Mouse (Mus musculus) gastrocnemius, adult 18-20 months (tissue): Measurements from ENCODE around the gene Cd86. TPM values are rescaled to one million over a fixed set of nuclear protein-coding genes. Genes with fewer than 3 reads are reported as not detected.

Experiments
- DNase-seq: peaks from one replicate; pipeline ENCODE4 v3.0.0; 2021; ENCODE audit warnings: low spot score
- long read RNA-seq, 2 experiments: library from polyadenylated mRNA; stranded (forward); transcript quantifications; one replicate each; pipeline ENCODE4 v2.0.0; 2021
- total RNA-seq, 2 experiments: library from RNA; stranded (reverse); gene quantifications; 2 replicates each; pipeline ENCODE4 v1.2.3; 2021

Gene Cd86
- under 1 TPM; 0.14 to 0.28 TPM for total RNA-seq
- long read RNA-seq, experiment 1, partial matches to known transcripts: 0 of 2 reads
- long read RNA-seq, experiment 1, other reads (novel, unspliced or antisense): 0 of 2 reads
- long read RNA-seq, experiment 2: 0 reads

DNA sequence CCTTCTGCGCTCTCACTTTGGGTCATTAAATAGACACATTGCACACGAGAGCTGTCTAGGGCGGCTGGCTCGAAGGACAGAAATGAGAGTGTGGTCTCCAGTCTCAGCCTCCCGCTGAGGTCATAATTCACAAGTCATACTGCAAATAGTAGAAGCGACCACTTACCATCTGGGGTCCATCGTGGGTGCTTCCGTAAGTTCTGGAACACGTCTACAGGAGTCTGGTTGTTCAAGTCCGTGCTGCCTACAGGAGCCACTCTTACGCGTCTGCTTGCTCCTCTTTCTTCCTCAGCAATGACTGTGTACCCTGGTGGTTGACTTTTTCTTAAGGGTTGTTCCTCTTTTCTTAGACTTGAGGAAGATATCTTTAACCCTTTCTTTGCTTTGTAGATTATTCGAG is at the start of gene Cd86:
Cd86 (minus strand) TSS at position 300 of the 400 bp plus-strand sequence.
- DNase-seq: no peak

DNA sequence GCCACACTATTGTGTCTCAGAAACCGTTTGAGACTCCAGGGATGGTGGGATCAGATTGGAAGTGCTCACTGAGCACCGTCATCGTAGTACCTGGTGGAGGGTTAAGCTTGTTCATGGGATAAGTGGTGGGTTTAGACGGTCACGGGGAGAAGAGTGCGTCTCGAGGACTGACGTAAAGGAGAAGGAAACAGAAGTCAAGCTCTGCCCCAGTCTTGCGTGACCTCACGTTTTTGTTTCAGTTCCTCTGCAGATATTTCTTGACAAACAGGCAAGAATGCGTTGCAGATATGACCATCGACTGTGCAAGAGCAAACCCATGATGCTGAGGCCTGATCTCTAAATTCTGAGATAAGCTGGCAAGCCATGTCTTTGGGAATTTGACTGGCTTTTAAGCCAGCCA is 45.9 kb upstream of the Cd86 start:
- DNase-seq: peak; percentile 9

DNA sequence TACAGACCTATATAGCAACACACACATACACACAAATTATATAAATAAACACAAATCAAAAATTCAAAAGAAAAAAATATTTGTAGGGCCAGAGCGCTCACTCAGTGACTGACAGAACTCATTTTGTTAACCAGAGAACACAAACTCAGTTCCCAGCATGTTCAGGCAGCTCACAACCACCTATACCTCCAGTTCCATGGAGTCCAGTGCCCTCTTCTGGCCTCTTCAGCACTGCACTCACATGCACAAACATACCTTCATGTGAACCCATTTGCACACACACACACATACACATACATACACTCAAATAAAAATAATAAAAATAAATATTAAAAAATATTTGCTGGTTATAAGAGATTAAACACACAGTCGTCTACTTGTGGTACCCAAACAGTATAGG is 44.9 kb upstream of the Cd86 start:
- DNase-seq: no peak

DNA sequence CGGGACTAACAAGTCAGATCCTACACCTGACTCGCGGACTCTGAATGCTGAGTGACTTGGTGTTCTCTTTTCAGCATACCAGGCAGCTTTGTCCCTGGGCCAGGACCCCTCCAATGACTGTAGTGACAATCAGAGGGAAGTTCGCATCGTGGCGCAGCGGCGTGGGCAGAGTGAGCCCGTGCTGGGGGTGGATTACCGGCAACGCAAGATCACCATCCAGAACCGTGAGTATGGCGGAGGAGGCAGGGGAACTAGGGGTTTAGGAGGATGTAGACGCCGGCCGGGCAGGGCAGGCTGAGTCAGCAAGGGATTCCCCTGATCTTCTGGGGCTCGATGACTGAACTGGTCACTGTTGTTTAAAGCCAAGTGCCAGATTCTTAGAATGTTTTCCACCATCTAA is 43.5 kb upstream of the Cd86 start:
- DNase-seq: no peak

DNA sequence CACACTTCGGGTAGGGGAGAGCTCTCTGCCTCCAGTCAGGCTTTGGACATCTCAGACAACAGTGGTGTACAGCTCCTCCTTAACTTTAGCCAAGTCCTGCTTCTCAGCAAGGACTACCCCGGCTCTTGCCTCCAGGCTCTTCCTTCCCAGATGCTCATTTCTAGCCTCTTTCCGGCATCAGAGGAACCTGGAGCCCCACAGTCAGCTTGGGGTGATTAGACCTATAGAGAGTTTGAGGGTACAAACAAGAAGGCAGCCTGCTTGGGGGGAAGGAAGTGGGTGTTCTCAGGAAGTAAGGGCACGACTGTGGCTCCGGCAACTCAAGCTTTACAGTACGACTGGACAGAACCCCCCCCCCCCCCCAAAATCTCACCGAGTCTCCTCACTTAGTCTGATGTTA is 42.9 kb upstream of the Cd86 start:
- DNase-seq: no peak

DNA sequence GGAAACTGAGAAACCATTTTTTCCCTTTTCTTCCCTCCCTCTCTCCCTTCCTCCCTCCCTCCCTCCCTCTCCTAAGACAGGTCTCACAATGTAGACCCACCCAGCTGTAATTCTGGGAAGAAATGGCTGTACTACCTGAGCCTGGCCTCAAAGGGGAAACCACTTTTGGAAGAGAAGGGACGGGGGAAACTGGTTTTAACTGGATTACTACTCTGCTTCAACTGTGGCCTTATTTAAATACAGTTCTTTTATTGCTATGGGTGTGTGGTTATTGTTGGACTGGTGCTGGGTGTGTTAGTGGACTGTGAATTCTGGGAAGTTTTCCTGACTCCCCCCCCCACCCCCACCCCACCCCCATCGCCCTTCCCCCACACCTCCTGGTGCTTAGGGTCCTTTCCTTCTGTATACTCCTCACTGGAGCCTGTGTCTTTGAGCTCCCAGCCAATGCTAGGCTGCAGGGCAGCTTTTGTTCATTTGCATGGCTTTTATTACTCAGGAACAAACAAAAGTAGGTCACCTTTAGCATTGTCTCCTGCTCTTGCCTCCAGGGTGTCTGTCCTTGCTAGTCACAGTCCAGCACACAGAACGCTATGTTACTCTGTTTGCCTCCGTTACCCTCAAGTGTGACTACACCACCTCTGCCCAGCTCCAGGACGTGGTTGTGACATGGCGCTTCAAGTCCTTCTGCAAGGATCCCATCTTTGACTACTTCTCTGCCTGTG is 42.0 kb upstream of the Cd86 start:
- no peak for DNase-seq

DNA sequence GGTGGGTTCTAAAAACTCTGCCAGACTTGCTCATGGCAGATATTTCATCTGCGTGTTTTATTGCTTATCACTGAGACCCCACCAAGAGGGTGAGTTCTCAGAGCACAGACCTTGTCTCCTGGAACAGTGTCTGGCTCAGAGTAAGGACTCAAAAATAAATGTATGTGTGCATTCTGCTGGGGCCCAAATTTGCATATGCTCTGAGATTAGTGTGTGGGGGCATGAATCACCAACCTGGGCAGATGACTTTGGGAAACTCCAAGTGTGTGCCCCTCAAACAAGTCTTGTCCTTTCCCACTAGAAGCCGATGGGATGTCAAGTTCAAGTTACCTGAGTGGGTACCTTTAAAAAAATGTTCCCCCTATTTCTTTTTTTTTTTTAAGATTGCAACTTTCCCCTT is 34.6 kb upstream of the Cd86 start:
- DNase-seq: no peak

DNA sequence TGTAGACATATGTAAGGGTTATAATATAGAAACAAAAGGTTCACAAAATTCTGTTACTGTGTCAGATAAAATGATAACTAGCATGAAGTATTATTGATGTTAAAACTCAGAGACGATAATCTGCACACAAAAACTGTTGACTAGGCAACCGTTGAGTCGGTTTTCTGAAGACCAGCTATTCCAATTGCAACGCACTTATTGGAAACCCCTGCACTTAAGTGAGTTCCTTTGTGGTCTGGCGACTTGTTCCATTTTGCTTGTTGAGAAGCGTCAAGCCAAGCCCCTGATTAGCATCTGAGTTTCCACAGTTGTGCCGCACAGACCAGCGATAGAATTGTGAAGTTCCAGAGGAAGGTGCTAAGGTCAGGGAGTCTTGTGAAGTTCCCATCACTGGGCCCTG is 31.4 kb upstream of the Cd86 start:
- no peak for DNase-seq

DNA sequence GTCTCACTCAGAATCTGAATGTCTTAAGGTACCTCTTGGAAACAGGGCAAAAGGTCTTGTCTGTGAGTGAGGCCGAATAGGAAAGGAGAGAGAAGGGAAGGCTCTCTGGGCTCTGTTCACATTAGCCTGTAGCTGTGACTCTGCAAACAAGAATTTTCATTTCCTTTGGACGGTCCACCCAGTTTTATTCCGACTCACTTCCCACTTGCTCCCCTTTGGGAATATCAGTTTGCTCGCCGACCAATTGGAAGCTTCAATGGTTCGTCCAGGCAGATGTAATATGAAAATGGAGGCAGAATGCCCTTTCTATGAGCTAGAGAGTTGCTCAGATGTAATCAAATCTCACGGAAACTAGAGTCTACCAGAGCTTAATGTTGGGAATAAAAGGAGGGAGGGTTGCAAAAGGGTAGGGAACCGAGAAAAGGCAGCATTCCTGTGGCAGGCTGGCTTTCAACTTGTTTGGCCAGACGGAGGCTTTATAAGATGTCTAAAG is 29.0 kb upstream of the Cd86 start:
- no peak for DNase-seq

DNA sequence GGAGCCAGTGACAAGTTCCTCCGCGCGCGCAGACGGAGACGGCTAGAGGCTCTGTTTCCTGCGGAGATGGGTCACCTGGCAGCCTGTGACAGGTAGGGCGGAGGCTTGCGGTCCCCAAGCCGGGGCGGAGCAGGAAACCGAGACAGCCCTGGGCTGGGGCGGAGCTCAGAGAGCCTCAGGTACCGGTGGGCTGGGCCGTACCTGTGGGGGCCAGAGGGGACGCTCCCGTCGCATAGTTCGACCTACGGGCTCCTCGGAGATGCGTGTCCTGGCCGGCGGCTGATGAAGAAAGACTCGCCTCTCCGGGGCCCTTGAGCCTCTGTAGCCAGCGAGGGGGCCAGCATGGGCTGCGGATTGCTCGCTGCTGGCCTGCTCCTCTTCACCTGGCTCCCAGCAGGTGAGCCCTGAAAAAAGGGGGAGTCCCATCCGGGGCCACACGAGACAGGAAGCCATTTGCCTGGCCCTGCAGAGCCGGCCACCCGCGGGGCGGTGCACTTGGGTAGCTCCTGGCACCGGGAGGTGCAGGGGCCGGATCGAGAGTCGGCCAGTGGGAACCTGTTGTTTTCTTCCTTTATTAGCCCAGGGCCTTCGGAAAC is 28.0 kb upstream of the Cd86 start, which contains the start of gene Ildr1:
Ildr1 (plus strand) TSS at position 161 of the 596 bp plus-strand sequence.
- DNase-seq: no peak

DNA sequence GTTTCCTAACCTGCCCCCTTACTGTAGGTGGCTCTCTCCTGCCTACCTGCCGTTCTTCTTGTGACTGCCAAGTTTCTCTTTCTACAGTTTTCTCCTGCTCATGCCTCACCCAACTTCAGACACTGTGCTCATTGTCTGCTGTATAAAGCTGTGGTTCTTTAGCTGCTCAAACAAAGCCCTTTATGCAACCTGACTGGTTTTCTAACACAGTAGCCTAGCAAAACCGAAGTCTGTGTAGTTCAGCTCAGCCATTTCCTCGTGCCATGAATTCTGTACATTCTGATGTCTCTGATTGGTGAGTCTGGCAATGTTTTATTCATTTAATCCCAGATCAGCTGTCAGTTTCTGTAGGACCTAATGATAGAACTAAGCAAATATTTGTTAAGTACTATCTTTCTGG is 25.6 kb upstream of the Cd86 start:
- no peak for DNase-seq

DNA sequence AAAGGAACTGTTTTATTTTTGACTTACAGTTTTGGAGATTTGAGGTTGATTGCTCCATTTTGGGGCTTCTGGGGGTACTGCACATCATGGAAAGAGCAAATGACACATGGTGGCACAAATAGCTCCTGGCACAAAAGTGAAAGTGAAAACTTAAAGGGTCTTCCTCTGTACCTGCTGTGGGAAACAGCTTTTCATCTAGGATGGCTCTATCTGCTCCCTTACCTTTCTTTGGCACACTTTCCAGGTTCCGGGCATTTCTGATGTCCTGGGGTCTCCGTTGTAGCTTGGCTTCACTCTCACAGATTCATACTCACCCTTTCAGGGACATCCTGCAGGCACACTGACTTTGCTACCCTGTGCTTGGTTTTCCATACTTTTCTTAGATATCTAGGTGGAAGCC is 22.2 kb upstream of the Cd86 start:
- no peak for DNase-seq

DNA sequence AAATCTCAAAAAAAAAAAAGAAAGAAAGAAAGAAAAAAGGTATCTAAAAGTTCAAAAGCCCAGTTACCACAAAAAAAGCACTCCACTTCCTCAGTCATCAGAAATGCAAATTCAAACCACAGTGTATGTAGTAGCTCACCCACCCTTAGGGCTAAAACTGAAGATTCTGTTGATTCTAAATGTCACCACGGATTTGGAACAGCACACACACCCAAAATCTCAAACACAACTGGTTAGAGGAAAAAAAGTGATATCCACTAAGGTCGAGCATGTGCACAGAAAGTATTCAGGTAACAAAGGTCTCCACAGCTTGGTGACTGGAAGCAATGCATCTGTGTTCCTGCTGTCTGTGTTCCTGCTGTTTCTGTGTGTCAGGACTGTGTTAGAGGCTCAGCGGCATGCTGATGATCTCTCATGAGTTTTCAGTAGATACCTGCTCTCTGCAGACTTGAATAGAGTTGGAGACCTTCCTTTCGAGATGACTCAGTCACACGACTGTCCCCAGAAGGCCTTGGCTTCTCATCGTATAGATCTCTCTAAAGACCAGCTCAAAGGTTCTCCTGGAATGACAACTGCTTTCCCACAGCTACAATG is 18.5 kb upstream of the Cd86 start:
- no peak for DNase-seq

DNA sequence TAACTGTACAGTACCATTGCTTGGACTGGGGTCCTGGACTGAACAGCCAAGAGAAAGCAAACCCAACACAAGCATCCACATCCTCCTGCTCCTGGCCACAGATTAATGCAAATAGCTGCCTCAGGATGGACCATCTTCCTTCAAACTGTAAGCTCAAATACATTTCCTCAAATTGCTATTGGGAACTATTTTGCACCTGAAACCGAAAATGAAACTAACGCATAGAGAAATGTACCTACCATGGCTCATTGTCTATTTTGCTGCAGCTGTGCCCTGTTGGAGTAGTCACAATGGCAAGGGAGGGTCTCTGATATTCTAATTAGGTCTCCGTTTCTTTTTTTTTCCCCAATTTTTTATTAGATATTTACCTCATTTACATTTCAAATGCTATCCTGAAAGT is 15.9 kb upstream of the Cd86 start:
- DNase-seq: no peak

DNA sequence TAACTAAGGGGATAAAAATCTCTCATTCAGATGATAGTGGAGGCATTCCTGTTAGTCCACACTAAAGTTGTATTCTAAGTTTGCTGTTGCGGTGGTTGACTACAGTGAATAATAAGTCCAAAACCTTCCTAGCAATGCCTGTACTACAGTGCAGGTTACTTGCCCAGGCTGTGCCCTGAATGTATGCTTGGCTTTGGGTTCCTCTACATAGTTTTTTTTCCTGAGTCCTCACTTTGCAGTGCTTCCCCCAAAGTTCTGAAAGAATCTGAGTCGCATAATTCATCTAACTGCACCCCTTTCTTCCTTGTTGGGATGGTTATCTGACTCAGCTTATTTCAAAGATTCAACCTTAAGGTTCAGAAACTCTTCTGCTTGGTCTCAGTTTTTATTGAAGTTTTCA is 10.0 kb upstream of the Cd86 start:
- DNase-seq: no peak

DNA sequence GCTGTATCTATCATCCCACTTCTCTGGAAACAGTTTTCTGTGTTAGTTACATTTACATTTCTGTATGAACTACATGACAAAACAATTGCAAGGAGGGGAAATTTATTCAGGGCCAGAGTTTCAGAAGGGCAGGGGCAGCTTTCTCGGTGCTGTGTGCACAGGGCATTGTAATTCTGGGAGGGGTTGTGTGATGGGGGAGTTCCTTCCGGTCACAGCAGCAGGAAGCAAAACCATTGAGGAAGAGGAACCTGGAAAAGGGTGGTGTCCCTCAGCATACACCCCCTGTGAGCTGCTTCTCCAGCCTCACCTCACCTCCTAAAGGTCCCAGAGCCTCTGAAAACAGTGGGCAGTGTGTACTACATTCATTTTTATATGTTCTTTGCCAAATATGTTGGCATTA is 9.4 kb upstream of the Cd86 start:
- DNase-seq: no peak

DNA sequence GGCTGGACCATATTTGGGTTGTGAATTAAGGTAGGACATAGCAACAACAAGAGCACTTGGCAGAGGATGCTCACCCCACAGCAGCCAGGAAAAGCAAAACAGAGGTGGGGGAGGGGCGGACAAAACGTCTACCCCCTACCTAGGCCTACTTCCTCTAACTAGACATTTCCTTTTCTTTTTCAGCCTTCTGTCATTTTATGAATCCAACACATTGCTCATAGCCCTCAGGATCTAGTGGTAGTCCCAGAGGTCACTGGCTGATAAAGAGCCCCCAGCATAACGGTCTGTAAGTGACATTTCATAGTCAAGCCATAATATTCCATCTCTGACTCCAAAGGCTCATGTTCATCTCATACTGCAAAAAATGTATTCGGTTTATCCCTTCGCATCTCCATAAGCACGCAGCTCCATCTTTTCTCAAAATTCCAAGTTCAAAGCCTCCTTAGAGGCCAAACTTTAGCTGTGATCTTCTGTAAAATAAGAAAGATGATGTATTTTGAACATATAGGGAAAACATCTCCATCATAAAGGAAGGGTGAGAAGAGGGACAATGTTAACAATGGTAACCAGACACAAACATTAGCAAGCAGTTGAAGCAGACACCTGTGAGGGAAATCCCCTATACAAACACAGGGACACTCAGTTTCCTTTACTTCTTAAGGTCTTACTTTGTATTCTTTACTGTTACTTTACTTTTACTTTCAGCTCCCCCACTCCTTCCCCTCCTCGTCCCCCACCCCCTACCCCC is 8.8 kb upstream of the Cd86 start:
- no peak for DNase-seq

DNA sequence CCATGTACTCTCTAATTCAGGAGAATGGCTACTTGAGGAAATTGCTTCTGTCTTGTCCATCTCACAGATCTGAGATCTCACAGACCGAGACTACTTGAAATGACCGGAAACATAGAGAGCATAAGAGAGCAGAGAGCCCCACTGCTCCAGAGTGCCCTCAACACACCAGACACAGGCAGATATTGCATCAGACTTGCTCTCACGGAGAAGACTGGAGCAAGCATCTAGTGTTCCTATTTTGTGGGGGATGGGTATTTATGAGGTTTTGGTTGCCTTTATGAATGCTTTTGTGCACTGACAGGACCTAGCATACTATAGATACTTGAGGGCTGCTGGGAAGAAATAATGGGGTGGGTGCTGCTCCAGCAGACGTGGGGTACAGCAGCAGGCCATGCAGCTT is 7.3 kb upstream of the Cd86 start:
- no peak for DNase-seq

DNA sequence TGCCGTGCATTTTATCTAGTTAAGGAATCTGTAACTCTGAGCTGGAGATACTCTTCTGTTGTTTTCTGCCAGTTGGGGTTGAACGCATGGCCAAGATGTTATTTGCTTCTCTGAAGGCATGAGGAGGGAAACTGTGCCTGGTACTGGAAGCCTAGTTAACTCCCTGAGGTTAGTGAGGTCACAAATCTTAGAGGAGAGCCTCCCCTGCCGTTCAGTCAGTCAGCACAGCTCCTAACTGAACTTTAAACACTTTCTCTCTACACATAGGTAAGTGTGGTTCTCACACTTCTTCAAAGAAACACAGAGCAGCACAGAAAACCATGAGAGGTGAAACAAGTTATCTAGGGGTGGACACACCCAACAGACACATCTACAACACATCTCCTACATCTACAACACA is 4.7 kb upstream of the Cd86 start:
- DNase-seq: no peak

DNA sequence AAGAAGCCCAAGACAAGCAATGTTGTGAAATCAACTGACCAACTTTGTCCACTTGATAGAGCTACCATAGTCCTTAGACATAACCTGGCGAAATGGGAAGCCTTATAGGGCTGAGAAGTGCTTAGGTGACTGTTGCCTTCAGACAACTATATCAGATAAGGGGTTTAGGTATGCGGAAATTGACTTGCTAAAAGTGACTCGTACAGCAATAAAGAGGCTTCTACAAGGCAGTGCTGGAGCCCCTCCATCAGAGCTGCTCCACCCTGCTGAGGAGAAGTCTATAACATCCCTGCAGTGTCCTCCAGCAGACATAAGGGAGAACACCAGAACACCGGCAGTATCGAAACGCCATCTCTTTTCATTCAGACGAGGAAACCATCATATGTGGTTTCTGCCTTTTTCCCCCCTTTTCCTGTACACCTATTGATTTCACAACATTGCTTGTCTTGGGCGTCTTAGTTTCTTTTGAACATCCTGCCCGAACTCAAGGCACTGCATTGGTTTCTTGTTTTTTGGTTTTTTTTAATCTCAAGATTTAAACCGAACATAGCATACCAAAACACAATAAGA is 652 bp upstream of the Cd86 start:
- DNase-seq: no peak

DNA sequence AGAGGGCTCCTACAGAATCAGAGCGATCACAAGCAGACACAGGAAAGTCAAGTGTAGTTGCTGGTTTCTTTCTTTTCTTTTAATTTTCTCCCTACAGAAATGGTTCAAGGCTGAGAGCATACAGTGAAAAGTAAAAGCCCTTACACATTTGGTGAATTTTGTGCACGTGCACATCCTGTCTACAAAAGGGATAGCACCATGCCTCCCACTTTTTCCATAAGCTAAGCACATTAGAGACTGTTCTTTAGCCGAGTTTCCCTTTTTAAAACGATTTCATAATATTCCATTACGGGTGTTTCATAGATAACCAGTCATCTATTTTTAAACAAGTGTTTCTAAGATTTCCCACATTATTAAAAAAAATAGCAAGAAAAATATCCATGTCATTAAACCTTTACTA is 2.4 kb downstream of the Cd86 start:
- DNase-seq: no peak

DNA sequence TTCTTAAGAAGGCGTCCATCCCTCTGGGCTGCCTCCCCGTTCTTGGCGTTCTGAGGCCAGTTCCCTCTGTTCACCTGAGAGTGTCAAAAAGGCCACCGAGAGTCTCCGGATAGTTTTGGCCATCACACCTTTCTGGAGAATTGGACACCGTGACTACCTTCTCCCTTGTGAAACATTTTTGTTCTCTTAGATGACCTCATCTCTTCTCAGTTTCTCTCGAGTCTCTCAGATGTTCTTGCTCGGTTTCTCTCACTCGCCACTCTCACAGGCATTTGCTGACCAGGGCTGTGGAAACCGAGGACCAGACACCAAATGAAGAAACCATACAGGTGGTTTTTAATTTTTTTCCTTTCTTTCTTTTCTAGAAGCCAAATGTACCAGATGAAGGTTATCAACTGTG is 4.6 kb downstream of the Cd86 start:
- no peak for DNase-seq
